Mouse (Mus musculus) megakaryocyte, adult 5-6 weeks (primary cell): Measurements from ENCODE around the gene Htr1f. TPM values are rescaled to one million over a fixed set of nuclear protein-coding genes. Genes with fewer than 3 reads are reported as not detected.

Experiments used
- ATAC-seq: 2 replicates; pipeline ENCODE4 v1.8.0; 2016; ENCODE audit warnings: mild to moderate bottlenecking, inconsistent platforms; ENCODE audit not compliant: poor library complexity, severe bottlenecking
- total RNA-seq, 2 experiments: library from RNA; stranded (forward) in 1 of 2; stranded (reverse) in 1 of 2; fragments of 153-499, 151-499 nt in 1 of 2; fragments of 221-1000, 200-1000 nt in 1 of 2; gene quantifications; 2 replicates each; pipeline versions ENCODE4 v1.2.3 to v1.2.4; 2015 to 2017

The Htr1f gene
- total RNA-seq, 2 experiments from 2014 or later = not detected

DNA sequence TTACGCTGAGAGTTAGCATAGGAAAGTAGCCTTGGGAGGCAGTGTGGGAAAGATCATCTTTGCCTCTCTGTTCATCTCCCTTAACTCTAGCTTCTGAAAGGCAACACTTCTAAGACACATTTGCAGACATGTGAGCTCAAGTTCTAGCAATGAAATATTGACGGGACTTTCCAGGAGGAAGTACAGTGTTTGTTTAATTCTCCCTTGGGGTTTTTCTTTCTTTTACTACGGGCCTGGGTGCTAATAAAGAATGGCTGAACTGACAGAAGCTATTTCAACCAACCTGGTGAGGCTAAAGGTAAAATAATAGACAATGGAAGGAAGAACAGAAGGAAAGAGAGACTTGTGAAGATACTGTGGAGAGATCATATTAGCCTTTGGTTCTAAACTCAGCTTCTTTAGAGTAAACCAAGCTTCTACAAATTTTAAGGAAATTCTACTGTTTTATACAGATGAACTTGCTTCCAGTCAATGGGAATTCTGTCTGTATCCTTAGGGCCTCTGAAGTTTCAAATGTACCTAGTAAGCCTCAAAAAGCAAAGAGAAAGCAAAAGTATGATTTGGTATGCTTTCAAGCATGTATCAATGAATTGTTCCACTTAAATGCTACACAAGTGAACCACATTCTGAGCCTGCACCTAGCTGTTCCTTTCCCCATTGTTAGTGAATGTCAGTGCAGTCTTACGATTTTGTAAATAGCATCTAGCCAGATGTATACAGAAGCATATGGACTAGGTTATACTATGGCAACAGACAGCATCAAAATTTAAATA lies 131.9 kb downstream of the Htr1f start:
- ATAC-seq = no peak

DNA sequence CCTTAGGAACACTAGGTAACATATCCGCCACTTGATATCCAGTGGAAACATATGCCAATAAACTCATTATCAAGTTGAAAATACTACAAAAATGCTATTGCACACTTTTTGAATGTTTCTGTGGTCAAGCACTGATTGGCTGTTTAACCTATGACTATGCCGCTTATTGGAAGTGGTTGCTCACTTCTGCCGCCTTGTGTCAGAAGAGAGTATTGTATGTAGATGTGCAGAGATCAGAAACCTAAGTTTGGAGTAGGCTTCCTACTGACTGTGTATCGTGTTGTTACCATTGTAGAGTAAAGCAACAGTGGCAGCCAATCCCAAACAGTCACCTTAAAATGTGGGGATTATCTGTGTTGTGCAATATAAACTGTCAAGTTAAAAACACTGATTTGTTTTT lies 144.0 kb downstream of the Htr1f start:
- peak; percentile 93 for ATAC-seq

DNA sequence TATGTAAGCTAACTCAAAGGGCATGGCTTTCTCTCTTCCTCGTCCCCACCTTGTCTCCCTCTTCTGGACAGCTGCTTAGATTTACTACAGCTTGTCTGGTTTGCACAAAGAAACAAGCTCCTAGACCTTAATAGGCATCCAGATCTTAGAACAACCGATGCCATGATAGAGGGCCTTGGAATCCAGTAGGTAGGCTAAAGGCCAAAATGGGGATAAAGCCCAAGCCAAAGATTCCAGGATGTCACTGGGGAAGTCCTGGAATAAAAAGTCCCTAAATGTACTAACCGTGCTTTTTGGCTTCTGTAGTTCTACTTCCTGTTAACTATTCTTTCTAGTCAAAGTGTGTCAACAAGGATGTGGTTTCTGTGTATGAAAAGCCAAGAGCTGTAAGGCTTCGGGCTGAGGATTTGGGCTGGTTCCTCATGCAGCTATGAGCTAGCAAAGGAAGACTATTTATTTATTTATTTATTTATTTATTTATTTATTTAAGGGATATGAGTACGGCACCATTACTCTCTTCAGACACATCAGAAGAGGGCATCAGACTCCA lies 163.9 kb downstream of the Htr1f start:
- peak; percentile 98 for ATAC-seq

DNA sequence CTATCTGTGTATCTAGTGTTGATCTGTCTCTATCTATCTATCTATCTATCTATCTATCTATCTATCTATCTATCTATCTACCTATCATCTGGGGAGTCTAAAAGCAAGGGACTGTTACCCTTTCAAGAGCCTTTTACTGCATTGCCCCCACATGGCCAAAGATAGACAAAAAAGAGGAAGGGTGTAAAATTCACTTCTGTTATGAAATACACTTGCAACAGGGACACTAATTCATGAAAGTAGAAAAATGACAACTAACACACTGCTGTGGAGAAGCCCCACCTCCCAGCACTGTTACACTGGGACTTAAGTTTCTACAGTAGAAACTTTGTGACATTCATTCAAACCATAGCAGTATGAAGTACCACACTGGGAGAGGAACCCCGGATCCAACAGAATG lies 170.9 kb downstream of the Htr1f start:
- ATAC-seq = peak; percentile 91

DNA sequence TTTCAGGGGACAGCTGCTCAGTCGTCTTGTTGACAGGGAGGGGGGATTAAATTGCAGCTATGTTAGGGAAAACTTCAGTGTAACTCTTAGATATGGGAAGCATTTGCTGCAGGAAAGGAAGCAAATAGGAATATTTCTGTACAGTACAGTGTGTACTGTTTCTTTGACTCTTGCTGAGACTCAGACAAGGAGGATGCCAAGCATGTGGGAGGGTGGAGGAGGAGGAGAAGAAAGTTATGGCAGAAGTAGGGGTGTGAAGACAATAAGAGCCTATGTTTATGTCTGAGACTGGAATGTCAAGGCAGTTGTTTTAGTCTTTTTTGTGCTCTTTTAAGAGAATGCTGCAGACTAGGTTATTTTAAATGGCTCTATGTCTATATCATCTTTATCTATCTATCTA lies 171.6 kb downstream of the Htr1f start:
- ATAC-seq = no peak

DNA sequence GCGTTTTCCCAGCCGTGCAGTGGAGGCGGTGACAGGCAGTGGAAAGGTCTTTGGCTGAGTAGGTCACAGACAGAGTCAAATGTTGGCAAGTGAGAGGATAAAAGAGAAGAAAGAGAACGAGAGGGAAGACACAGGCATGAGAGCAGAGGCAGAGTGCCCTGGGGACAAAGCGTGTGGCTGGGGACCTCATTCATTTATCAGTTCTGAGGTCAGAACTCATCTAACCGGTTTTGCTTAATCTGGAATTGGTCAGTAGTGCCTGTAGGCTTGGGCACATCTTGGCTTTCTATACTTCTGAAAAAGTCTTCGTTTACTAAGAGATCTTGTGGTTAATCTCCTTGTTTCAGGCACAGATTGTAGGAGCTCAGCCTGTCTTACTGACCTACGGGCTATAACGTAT lies 182.2 kb downstream of the Htr1f start:
- ATAC-seq = no peak

DNA sequence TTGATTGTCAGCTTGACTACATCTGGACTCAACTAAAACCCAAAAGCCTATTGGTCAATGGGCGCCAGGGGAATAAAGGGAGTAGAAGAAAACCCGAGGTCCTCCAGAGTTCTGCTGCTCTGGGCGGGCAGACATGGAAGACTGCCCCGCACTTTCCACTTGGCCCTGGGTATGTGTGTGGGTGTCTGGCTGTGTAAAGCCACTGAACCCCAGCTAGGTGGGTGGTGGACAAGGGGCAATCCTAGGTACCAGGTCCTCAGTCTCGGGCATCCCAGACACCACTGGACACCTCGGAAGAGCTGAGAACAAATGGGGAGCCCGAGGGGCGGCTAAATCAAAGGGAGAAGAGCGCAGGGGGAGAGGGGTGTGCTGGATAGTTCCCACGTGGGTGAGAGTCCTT lies 196.9 kb downstream of the Htr1f start:
- no peak for ATAC-seq

DNA sequence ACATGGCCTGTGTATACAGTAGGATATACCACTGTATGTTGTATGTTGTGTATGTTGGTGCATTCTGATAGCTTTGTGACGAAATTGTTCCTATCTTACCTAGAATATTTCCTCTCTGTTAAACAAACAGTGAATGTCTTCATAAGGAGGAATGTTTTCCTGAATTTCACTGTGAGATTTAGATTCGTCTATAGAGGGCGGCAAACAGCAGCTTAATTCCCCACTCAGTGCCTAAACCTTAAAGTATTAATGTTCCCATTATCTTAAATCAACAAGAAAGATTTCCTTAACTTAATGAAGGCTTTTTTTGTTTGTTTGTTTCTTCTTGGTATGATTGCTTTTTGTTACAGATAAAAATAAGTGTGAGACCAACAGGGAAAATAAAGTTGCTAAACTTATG lies 198.5 kb downstream of the Htr1f start:
- peak; percentile 58 for ATAC-seq

DNA sequence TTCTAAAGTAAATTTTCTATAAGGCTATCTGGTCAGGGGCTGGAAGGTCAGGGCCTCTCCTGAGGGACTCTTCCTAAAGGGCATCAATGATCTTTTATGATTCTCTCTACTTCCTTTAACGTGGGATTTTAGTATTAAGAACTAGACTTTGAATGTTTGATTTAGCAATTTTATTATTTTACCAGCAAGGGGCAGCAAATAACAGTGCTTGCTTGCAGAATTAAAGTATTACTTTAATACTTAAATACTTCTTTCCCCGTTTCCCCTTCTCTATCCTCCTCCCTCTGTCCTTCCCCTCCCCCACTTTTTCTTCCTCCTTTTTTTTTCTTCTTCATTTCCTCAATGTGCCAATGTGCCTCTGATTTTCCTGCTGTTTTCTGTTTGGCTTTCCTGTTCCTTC lies 202.3 kb downstream of the Htr1f start:
- ATAC-seq = no peak

DNA sequence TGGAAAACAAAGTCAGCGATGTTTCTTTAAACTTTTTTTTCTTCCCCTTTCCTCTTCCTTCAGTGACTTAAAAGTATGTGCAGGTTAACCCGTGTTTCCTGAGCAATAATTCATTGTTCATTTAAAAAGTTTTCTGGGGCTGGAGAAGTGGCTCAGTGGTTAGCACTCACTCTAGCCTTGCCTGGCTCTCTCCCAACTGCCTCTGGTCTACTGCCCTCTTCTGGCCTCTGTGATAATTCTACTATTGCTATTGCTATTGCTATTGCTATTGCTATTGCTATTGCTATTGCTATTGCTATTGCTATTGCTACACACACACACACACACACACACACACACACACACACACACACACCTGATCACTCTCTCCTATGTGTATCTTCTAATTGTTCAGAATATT lies 206.6 kb downstream of the Htr1f start:
- peak; percentile 96 for ATAC-seq

DNA sequence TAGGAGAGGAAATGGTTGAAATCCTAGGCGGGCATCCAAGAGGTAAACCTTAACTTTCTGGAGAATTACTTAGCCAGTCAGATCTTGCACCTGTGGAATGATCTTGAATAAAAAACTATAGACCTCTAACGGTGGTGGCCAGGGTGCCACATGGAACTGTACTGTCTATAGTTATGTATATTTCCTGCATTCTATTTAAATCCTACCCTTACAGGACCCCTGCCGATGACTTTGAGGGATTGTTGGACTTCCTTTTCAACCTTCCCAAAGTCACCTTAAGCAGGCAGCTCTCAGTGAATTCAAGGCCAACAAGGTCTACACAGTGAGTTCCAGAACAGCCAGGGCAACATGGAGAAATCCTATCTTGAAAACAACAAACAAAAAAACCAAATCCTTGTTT lies 216.2 kb downstream of the Htr1f start:
- ATAC-seq = no peak

DNA sequence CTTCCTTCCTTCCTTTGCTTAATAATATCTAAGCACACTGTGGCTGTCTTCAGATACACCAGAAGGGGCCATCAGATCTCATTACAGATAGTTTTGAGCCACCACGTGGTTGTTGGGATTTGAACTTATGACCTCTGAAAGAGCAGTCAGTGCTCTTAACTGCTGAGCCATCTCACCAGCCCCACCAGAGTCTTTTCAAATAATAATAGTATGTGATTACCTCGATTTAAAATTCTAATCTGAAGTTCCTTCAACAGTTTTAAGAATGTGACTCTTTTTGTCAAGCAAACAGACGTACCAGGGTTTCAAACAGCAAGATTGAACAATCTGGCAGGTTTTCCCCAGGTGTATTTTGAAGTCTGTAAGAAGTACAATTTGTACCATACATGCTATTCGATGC lies 220.1 kb downstream of the Htr1f start:
- ATAC-seq = no peak

DNA sequence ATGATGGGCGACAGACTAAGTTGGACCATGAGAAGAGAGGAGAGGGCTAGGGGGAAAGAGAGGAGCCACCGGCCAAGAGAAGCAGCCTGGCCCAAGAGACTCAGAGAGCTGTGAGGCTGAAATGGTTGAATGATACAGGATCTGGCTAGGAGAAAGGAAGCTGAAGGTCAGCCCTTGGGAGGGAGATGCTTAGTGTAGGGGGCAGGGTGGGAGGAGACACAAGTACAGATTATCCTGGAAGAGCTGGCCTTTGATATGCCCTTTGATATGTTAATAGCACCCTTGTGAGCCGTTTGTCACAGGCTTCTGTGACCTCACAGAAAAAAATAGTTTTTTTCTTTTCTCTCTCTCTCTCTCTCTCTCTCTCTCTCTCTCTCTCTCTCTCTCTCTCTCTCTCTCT lies 220.5 kb downstream of the Htr1f start:
- no peak for ATAC-seq

DNA sequence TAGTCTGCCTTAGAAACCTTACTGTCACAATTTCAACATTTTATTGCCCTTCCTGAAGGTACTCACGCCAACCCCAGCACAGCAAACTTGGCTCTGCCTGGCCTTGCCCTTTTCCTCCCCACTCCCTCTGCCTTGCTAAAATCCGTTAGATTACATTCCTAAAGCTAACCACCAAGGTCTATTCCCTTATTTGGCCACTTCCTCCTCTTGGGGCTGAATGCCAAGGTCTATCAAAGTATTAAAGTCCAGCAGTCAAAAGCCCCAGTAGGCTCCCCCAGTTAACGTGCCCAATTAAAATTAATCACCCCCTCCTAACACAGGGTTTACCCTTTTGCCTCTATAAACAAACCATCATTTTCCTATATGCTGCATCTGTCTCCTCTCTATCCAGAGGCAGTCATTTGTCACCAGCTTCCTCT lies 221.2 kb downstream of the Htr1f start:
- peak; percentile 73 for ATAC-seq

DNA sequence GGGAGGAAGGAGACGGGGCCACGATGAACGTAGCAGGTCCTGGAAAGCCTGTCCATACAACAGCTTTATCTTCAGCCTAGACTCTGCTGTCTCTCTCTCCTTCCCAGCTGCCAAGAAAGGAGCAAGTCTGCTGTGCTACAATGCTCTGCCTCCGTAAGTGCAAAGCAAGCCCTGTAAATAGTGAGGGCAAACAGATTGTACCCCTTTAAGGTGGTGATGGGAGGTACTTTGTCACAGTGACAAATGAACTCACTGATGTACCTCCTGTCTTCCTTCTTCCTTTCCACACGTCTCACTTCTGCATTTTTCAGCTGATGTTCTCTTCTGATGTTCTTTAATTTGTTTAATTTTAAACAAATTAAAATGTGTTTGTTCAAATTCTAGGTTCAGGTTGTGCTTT lies 221.8 kb downstream of the Htr1f start:
- ATAC-seq = peak; percentile 89

DNA sequence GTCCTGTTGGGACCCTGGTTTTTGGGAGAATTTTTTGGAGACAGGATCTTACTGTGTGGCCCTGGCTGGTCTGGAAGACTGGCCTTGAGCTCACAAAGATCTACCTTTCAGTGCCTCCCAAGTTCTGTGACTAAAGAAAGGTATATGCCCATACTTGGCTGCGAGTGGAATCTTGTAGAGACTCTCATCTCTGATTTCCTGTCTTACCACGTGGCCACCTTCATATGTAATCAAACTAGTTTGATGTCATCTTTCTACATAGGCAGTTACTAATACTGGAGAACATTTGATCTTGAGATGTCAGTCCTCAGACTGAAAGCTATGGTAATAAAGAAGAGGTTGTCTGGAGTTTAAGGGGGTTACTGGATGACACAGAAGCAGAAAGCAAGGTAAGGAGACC lies 224.2 kb downstream of the Htr1f start:
- no peak for ATAC-seq

DNA sequence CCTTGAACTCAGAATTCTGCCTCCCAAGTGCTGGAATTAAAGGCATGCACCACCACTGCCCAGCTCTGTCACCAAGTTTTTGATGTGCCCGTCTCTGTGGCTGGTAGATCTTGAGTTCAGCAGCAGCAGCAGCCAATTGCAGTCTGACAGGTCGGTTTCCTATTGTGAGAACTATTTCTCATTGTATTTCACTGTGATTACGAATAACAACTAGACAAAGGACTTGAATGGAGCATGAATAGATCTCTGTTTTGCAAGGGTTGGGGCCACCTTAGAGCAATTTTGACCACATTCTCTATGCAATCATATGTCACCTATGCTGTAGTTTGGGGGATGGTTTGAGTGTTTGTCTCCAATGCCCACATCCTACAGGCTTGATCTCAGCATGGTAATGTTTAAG lies 224.7 kb downstream of the Htr1f start:
- ATAC-seq = no peak

DNA sequence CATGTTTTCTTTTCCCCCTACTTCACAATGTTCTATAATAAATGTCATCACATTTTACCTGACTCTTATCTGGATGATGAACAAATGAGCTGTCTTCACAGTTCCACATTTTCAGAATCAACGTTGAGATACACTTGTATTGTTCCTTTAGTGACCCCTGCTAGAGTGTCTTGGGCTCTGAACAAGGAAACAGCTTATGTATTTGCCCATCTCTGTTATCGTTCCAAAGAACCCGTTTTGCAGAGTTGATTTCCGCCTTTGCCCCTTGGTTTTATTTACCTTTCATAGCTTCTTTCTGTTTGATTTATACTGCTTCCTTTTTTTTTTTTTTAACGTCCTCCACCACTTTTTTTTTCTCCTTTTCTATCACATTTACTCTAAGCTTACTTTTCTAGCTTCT lies 225.9 kb downstream of the Htr1f start:
- no peak for ATAC-seq

DNA sequence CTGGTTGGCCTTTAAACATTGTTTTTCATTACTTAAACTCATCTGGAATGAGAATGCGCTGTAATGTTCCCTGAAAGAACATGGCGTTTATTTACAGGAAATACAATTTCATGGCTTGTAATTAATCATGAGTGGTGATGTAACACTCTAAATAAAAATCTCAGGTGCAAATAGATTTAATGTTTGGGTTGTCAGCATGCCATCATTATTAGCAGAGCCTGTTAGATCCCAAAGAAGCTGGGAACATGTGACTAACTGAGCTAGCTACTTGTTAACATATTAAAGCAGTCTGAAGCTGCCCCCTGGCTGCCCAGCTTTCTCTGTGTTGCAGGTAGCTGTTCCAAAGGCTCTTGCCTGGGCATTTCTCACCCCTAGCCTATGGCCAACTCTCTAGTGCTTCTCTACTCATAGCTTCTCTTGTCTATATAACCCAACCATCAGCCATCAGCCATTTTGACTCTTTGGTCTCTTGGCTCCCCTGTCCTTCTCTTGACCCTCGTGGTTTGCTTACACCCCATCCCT lies 227.0 kb downstream of the Htr1f start:
- no peak for ATAC-seq

DNA sequence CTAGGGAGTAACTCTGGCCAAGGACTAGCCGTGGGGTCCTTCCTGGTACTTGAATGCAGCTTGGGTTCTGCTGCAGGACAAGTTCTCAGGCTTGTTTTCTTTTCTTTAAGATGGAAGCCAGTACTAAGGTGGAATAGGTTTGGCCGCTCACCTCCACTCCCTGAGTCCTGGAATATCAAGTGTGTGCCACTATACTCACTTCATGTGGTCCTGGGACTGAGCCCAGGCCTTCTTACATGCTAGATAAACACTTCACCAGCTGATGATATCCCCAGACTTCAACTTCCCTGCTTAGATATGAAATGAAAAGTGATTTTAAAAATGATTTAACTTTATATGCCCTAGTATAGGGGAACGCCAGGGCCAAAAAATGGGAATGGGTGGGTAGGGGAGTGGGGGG lies 228.3 kb downstream of the Htr1f start:
- no peak for ATAC-seq

DNA sequence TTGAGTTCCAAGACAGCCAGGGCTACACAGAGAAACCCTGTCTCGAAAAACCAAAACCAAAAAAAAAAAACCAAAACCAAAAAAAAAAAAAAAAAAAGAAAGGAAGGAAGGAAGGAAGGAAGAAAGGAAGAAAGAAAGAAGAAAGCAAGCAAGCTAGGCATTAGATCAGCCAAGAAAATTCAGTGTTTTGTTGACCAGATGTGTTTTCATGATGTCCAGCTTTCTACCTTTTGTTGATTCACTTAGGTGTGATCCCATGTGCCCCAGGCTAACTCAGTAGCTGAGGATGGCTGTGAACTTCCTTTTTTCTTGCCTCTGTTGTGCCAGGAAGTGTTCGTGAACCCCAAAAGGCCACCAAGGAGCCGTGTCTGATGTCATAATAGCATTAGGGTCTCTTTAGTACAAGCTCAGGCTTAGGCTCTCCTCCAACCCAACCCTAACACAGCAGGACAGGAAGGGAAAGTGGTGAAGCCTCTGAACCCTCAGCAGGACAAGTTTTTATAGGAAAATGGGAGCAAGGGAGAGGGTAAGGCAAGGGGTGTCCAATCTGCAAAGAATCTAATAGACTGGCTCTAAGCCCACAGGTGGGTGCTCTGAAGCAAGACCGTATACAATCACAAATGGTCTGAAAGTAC lies 228.9 kb downstream of the Htr1f start:
- 0 out of 2 replicates have a peak, but pooled peaks have one; percentile 23 for ATAC-seq

DNA sequence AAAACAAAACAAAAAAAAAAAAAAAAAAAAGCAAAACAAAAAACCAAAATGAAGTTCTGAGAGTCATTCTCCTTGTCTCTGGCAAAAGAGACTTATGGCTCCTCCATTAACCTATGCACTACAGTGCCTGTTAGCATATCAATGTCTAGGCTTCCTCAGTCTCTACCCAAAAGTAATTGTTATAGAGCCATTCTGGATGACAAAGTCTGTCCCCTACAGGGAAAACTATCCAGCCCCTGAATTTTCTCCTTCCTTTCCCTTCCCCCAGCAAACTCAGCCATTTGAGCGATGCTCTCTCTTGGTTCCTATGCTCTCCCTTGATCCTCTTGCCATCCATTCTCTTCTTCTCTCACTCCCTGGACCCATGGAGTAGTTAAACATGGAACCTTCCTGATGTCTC lies 229.8 kb downstream of the Htr1f start:
- no peak for ATAC-seq
